Mouse (Mus musculus) embryonic stem cell, embryonic (primary cell): ENCODE data around the gene Gm6657.

Experiments used
- CTCF ChIA-PET, 4 experiments: fragments of 300-600 bp in 2 of 4; fragments of 350-600 bp in 2 of 4; sonication (Branson Sonifier 250); formaldehyde crosslinking; loops; one replicate each; lab custom pipeline; 2022; ENCODE audit warnings: inconsistent platforms in 2 of 4; lab: Charles Lee
- POLR2A ChIA-PET, 4 experiments: fragments of 300-600 bp in 2 of 4; fragments of 350-600 bp in 2 of 4; sonication (Branson Sonifier 250); formaldehyde crosslinking; loops; one replicate each; lab custom pipeline; 2022; ENCODE audit warnings: antibody characterized with exemption in 4 of 4, inconsistent platforms in 1 of 4; lab: Charles Lee

Gene Gm6657

GRCm38 (mm10) chr12:78193942-78194341 lies at the start of gene Gm6657:
TSS of gene Gm6657 (plus strand) at chr12:78194242.
- ChIA-PET CTCF (no interaction called here), POLR2A (no interaction called here)

- ChIA-PET POLR2A (no interaction called here), CTCF (interaction anchor here in 1 of 4 experiments (0.5 kb wide), 1 partner anchor 15 kb away, joined by 3 read pairs; no protein-coding TSS in a partner anchor)
Observed at GRCm38 (mm10) chr12:78153308-78154002, 40.6 kb upstream of the Gm6657 start.

- ChIA-PET CTCF (no interaction called here), POLR2A (interaction anchor here in 1 of 4 experiments (0.6 kb wide), 1 partner anchor 967 kb away, joined by 3 read pairs; no protein-coding TSS in a partner anchor)
Observed at GRCm38 (mm10) chr12:78170178-78170577, 23.9 kb upstream of the Gm6657 start.

- ChIA-PET CTCF (interaction anchor here in 1 of 4 experiments (0.6 to 0.9 kb wide), 2 partner anchors 158 to 470 kb away, joined by 4 read pairs; no protein-coding TSS in a partner anchor), POLR2A (no interaction called here)
Observed at GRCm38 (mm10) chr12:78173945-78174344, 20.1 kb upstream of the Gm6657 start.

- CTCF ChIA-PET: interaction anchor here in 1 of 4 experiments (0.6 kb wide), 1 partner anchor 469 kb away, joined by 4 read pairs; no protein-coding TSS in a partner anchor
- POLR2A ChIA-PET: no interaction called here
Observed at GRCm38 (mm10) chr12:78174671-78175070, 19.4 kb upstream of the Gm6657 start.

GRCm38 (mm10) chr12:78181452-78181851 lies 12.6 kb upstream of the Gm6657 start:
- POLR2A ChIA-PET: no interaction called here
- CTCF ChIA-PET: no interaction called here

- CTCF ChIA-PET: interaction anchor here in 1 of 4 experiments (0.8 kb wide), 1 partner anchor 10 kb away, joined by 3 read pairs; no protein-coding TSS in a partner anchor
- POLR2A ChIA-PET: no interaction called here
Observed at GRCm38 (mm10) chr12:78195368-78195767, 1.3 kb downstream of the Gm6657 start.

GRCm38 (mm10) chr12:78203646-78204045 lies 9.6 kb downstream of the Gm6657 start:
- POLR2A ChIA-PET: interaction anchor here in 2 of 4 experiments (1.2 to 1.3 kb wide), 2 partner anchors 22 to 25 kb away, joined by 3 to 5 read pairs; partner anchors contain the start of gene Gphn (in 1 of the 2)
- CTCF ChIA-PET: no interaction called here

GRCm38 (mm10) chr12:78205915-78206570 lies 12.0 kb downstream of the Gm6657 start:
- CTCF ChIA-PET: interaction anchor here (0.5 to 1.4 kb wide), 8 partner anchors 9 to 891 kb away, joined by 3 to 4 read pairs (median 3); partner anchors contain the start of gene Gphn (in 1 of the 4)

GRCm38 (mm10) chr12:78206571-78206960 lies 12.5 kb downstream of the Gm6657 start:
- CTCF ChIA-PET: interaction anchor here in 2 of 4 experiments (0.5 to 1.4 kb wide), 3 partner anchors 9 to 890 kb away, joined by 3 to 4 read pairs (median 3); no protein-coding TSS in a partner anchor
- POLR2A ChIA-PET: no interaction called here

More at GRCm38 (mm10) chr12:78205915-78206570, 12.0 kb downstream of the Gm6657 start:
- POLR2A ChIA-PET: interaction anchor here in 2 of 4 experiments (1.0 to 1.7 kb wide), 2 partner anchors 20 kb away, joined by 3 read pairs; partner anchors contain the start of gene Gphn (in 2 of the 2)

- POLR2A ChIA-PET: interaction anchor here in 1 of 4 experiments (1.3 kb wide), 1 partner anchor 17 kb away, joined by 3 read pairs; the partner anchor contains the start of gene Gphn
- CTCF ChIA-PET: interaction anchor here in 1 of 4 experiments (0.6 kb wide), 1 partner anchor 452 kb away, joined by 3 read pairs; no protein-coding TSS in a partner anchor
Observed at GRCm38 (mm10) chr12:78209856-78210255, 15.8 kb downstream of the Gm6657 start.

- ChIA-PET POLR2A (interaction anchor here in 2 of 4 experiments (0.6 to 1.3 kb wide), 3 partner anchors 10 to 13 kb away, joined by 3 to 5 read pairs (median 3); partner anchors contain the start of gene Gphn (in 2 of the 2)), CTCF (interaction anchor here in 1 of 4 experiments (0.6 kb wide), 1 partner anchor 174 kb away, joined by 3 read pairs; no protein-coding TSS in a partner anchor)
Observed at GRCm38 (mm10) chr12:78215490-78215889, 21.4 kb downstream of the Gm6657 start.

- POLR2A ChIA-PET: no interaction called here
- CTCF ChIA-PET: no interaction called here
Observed at GRCm38 (mm10) chr12:78219191-78219825, 25.3 kb downstream of the Gm6657 start.

- POLR2A ChIA-PET: interaction anchor here (0.6 to 2.4 kb wide), 26 partner anchors 9 to 1230 kb away, joined by 3 to 9 read pairs (median 3); partner anchors contain the start of genes Atp6v1d (in 2 of the 4), Eif2s1 (in 2 of the 4), Fut8 (in 1 of the 4) and Plekhh1 (in 1 of the 4)
- CTCF ChIA-PET: interaction anchor here in 3 of 4 experiments (0.6 to 0.7 kb wide), 4 partner anchors 9 to 379 kb away, joined by 3 to 13 read pairs (median 4); no protein-coding TSS in a partner anchor
Observed at GRCm38 (mm10) chr12:78225707-78226518, 31.9 kb downstream of the Gm6657 start, which contains the start of gene Gphn. TSS of gene Gphn (plus strand) at chr12:78226379.

- ChIA-PET POLR2A (interaction anchor here (0.6 to 2.4 kb wide), 16 partner anchors 9 to 989 kb away, joined by 3 to 9 read pairs (median 3); partner anchors contain the start of genes Atp6v1d (in 1 of the 4), Eif2s1 (in 1 of the 4), Fut8 (in 1 of the 4) and Plekhh1 (in 1 of the 4)), CTCF (interaction anchor here in 1 of 4 experiments (0.6 kb wide), 1 partner anchor 21 kb away, joined by 3 read pairs; no protein-coding TSS in a partner anchor)
Observed at GRCm38 (mm10) chr12:78226519-78226875, 32.5 kb downstream of the Gm6657 start.

- POLR2A ChIA-PET: interaction anchor here in 2 of 4 experiments (0.6 to 2.4 kb wide), 6 partner anchors 8 to 529 kb away, joined by 3 to 5 read pairs (median 3); no protein-coding TSS in a partner anchor
- CTCF ChIA-PET: no interaction called here
Observed at GRCm38 (mm10) chr12:78227021-78227932, 33.2 kb downstream of the Gm6657 start.
